Mouse (Mus musculus): Measurements from ENCODE around the gene Psd4. TPM values are rescaled to one million over a fixed set of nuclear protein-coding genes. Genes with fewer than 3 reads are reported as not detected.

Psd4 gene
- polyA plus RNA-seq (2015; fragmentation: Nextera tagmentation; extraction: Ambion mirVana) = 7.8 and 10.1 TPM in 2 replicates

DNA sequence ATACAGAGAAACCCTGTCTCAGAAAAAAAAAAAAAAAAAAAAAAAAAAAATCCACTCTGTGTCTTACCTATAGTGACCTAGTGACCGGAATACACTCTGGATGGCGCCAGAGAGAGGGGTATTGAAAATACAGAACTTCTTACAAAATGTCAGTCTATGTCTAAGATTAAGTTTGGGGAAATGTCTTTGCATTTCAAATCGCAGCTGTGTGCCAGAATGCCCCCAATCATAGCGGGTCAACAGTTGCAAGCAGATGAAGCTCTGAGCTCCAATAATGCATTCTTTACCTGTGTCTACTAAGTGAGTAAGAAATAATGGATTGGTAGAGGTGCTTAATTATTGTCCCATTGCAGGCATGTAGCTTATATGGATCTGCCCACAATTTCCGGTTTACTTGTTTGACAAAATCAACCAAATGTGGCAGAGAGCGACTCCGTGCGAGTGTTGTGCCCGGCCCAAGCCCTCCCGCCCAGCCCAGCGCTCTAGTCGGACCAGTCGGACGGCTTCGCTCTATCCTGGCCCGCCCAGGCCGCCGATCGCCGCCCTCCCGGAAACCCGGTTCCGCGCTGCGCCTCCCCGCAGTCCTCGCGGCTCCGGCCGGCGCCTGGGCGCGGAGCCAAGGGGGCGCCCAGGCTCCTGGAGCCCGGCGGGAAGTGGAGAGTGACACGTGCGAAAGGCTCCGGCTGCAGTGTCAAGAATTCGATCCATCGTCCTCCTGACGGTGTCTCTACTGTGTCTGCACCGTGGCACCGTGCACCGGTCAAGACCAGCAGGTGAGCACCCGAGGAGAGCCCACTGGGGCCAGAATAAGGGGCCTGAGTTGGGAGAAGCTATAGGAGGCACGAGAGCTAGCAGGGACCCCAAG lies at the start of gene Psd4:
Gene Psd4 (plus strand): TSS at position 551 of the 865 bp plus-strand sequence.

GRCm38 (mm10) chr2:24336545-24336944 lies 30.8 kb upstream of the Psd4 start, which contains the start of gene Il1rn:
Gene Il1rn, plus strand, starts transcription at chr2:24336853.

Other genes starting within 250 kb of the Psd4 start
- gene Il1f8, start 214.4 kb upstream of the Psd4 start, polyA plus RNA-seq (2015; fragmentation: Nextera tagmentation; extraction: Ambion mirVana) = not detected in 2 replicates
- 5.7 and 7.7 TPM in 2 replicates for gene Il1f9, start 181.1 kb upstream of the Psd4 start, polyA plus RNA-seq (2015; fragmentation: Nextera tagmentation; extraction: Ambion mirVana)
- not detected in 2 replicates for gene Il1f6, start 152.2 kb upstream of the Psd4 start, polyA plus RNA-seq (2015; fragmentation: Nextera tagmentation; extraction: Ambion mirVana)
- gene Il1f5, start 90.6 kb upstream of the Psd4 start, polyA plus RNA-seq (2015; fragmentation: Nextera tagmentation; extraction: Ambion mirVana) = not detected in 2 replicates
- gene Il1f10, start 76.4 kb upstream of the Psd4 start, polyA plus RNA-seq (2015; fragmentation: Nextera tagmentation; extraction: Ambion mirVana) = not detected in 2 replicates
- 6.5 and 6.7 TPM in 2 replicates for gene Il1rn, start 30.7 kb upstream of the Psd4 start, polyA plus RNA-seq (2015; fragmentation: Nextera tagmentation; extraction: Ambion mirVana)
- 0.05 and 0.14 TPM in 2 replicates for gene Pax8, start 108.0 kb downstream of the Psd4 start, polyA plus RNA-seq (2015; fragmentation: Nextera tagmentation; extraction: Ambion mirVana)

Data from spleen, postnatal 0 days (tissue).